8 mouse cellular contexts compared by ENCODE assay signal in genomic region chrX:52912826-52913701, GRCm38 (mm10). TPM values are rescaled to one million over a fixed set of nuclear protein-coding genes. Genes with fewer than 3 reads are reported as not detected.
DNase-seq lines count a peak whose midpoint lies in the region; ATAC-seq lines count a peak whose summit lies in the region.

No protein-coding gene starts in this region.

- peak overlapping the region; percentile 72 for H3K4me3 ChIP-seq in kidney, embryonic 16.5 days (ENCODE audit: low read length)
- H3K4me3 ChIP-seq in intestine, embryonic 16.5 days (ENCODE audit: low read length) = peak overlapping the region; percentile 67

- peak overlapping the region; percentile 49 for H3K4me2 ChIP-seq in kidney, embryonic 16.5 days (replicated peaks; ENCODE audit: low read depth, low read length)
- H3K4me2 ChIP-seq in intestine, embryonic 16.5 days (ENCODE audit: low read depth, low read length) = peak overlapping the region; percentile 52

- peaks cover 3% of the 10 kb centered on the region; the same call in 1 of the 2 replicates for H3K4me1 ChIP-seq in kidney, embryonic 16.5 days (ENCODE audit: insufficient read depth, low read length)
- no peaks in the 10 kb centered on the region for H3K4me1 ChIP-seq in intestine, embryonic 16.5 days (ENCODE audit: control insufficient read depth, insufficient read depth, low read length)

- WGBS in kidney, embryonic 16.5 days = 28% methylated on average over 31 of the region's 31 CpGs
- WGBS in intestine, embryonic 16.5 days = 14% methylated on average over 31 of the region's 31 CpGs

- no peak for ATAC-seq in kidney, embryonic 16.5 days (ENCODE audit: low FRiP score, low TSS enrichment)
- peak; percentile 13; the same call in 1 of the 2 replicates for ATAC-seq in erythroblast, adult 5-6 weeks (replicated peaks; ENCODE audit: low FRiP score, poor library complexity, severe bottlenecking)
- ATAC-seq in intestine, embryonic 16.5 days = peak; percentile 3; the same call in 1 of the 2 replicates

- DNase-seq in kidney, adult 9 months = no peak
- DNase-seq in MN1 (ENCODE audit: low spot score) = peak; percentile 11
- peak; percentile 38 for DNase-seq in neural tube, embryonic 10.5 days (ENCODE audit: extremely low spot score, low spot score)
- no peak for DNase-seq in gastrocnemius, postnatal 25 days
- DNase-seq in spleen, adult 12 weeks (ENCODE audit: low spot score) = no peak

- H3K27me3 ChIP-seq in kidney, embryonic 16.5 days (ENCODE audit: insufficient read depth, low read length) = peaks cover 2% of the 10 kb centered on the region; the same call in 1 of the 2 replicates
- no peaks in the 10 kb centered on the region for H3K27me3 ChIP-seq in intestine, embryonic 16.5 days (replicated peaks; ENCODE audit: control insufficient read depth, insufficient read depth, low read length)

- H3K27ac ChIP-seq in kidney, embryonic 16.5 days (ENCODE audit: low read length) = peak overlapping the region; percentile 88; the same call in 1 of the 2 replicates
- 0 out of 2 replicates have a peak overlapping the region, but pooled peaks have one; percentile 23 for H3K27ac ChIP-seq in intestine, embryonic 16.5 days (ENCODE audit: low read length)

- H3K36me3 ChIP-seq in kidney, embryonic 16.5 days (ENCODE audit: insufficient read depth, low read length) = no peaks in the 10 kb centered on the region
- H3K36me3 ChIP-seq in intestine, embryonic 16.5 days (ENCODE audit: control insufficient read depth, insufficient read depth, low read length) = no peaks in the 10 kb centered on the region

- no peaks in the 10 kb centered on the region for H3K9me3 ChIP-seq in kidney, embryonic 16.5 days (ENCODE audit: low read length)
- no peaks in the 10 kb centered on the region for H3K9me3 ChIP-seq in intestine, embryonic 16.5 days (ENCODE audit: control insufficient read depth, low read length)

- peak overlapping the region; percentile 82 for H3K9ac ChIP-seq in kidney, embryonic 16.5 days (replicated peaks; ENCODE audit: low read length)
- peak overlapping the region; percentile 81 for H3K9ac ChIP-seq in intestine, embryonic 16.5 days (ENCODE audit: low read depth, low read length)

RNA-seq across cellular contexts. Expression of gene Phf6, which starts 1.0 kb away (rescaled TPM):
- polyA plus RNA-seq in kidney, embryonic 16.5 days (2015; fragmentation: Nextera tagmentation; extraction: Ambion mirVana) = 46.4 and 46.9 TPM in 2 replicates
- total RNA-seq in erythroblast, adult 5-6 weeks (2015; ENCODE audit: low replicate concordance) = 10.9 and 17.9 TPM in 2 replicates
- 6.3 and 7.5 TPM in 2 replicates for total RNA-seq in erythroblast, adult 5-6 weeks (2017; ENCODE audit: low replicate concordance)
- polyA plus RNA-seq in intestine, embryonic 16.5 days (2015; fragmentation: Nextera tagmentation; extraction: Ambion mirVana) = 19.9 and 21.9 TPM in 2 replicates
- 1 to 10 TPM; 2.7 to 3.6 TPM for total RNA-seq in gastrocnemius, postnatal 25 days (2021)

Comparison
In these comparisons a context has a peak if more than half of its experiments do, and no peak if none do; other contexts are left out.
1. DNase-seq: peak in MN1 (single experiment) and neural tube, embryonic 10.5 days (single experiment); none in kidney, adult 9 months (single experiment), gastrocnemius, postnatal 25 days (single experiment) and spleen, adult 12 weeks (single experiment).